Mouse (Mus musculus): Measurements from ENCODE around the gene Dgki. TPM values are rescaled to one million over a fixed set of nuclear protein-coding genes. Genes with fewer than 3 reads are reported as not detected.

The Dgki gene
- polyA plus RNA-seq, 1 experiment from 2014 or later, result 0.92 TPM

GRCm38 (mm10) chr6:36797066-36797655, 502.8 kb downstream of the Dgki start:
- 65% methylated on average over 3 of the region's 3 CpGs for WGBS
- no peak for DNase-seq (ENCODE audit: low spot score)
- Histone ChIP-seq H3K4me3 (ENCODE audit: low read depth, low read length) (no peak overlapping the region), H3K27me3 (replicated peaks; ENCODE audit: control insufficient read depth, insufficient read depth, low read length) (no peaks in the 10 kb centered on the region), H3K9me3 (ENCODE audit: control insufficient read depth, low read length) (no peaks in the 10 kb centered on the region), H3K27ac (ENCODE audit: low read depth) (no peak overlapping the region), H3K36me3 (ENCODE audit: control insufficient read depth, insufficient read depth, low read length) (0 out of 2 replicates have a peak, but pooled peaks cover 4% of the 10 kb centered on the region), H3K4me1 (replicated peaks; ENCODE audit: control insufficient read depth, insufficient read depth, low read length) (no peaks in the 10 kb centered on the region), H3K4me2 (ENCODE audit: low read length) (no peak overlapping the region), H3K9ac (ENCODE audit: low read length) (no peak overlapping the region)
- no peak for ATAC-seq (replicated peaks; ENCODE audit: low FRiP score, low TSS enrichment, low read depth)

Other genes starting within 250 kb of the Dgki start
- gene Creb3l2, start 142.0 kb upstream of the Dgki start, polyA plus RNA-seq (2014; fragmentation: Nextera tagmentation; extraction: Ambion mirVana), result 22.9 and 23.9 TPM in 2 replicates
- 0.26 and 0.51 TPM in 2 replicates for gene Akr1d1, start 230.0 kb upstream of the Dgki start, polyA plus RNA-seq (2014; fragmentation: Nextera tagmentation; extraction: Ambion mirVana)

Measured in intestine, embryonic 14.5 days (tissue).